Mouse (Mus musculus) adipocyte (in vitro differentiated cells): ENCODE measurements at regions not wholly inside any gene's neighbourhood (a gene's known extent, or its start where the extent isn't known, plus 50 kb on each side); places are given as distances from the start of the nearest gene placed in this dataset.

Source experiments
- DNase-seq: peaks from one replicate; pipeline ENCODE4 v3.0.0-alpha.2; 2016; ENCODE audit warnings: low spot score

GRCm38 (mm10) chr8:38723254-38723653, 1729.8 kb downstream of the AI429214 start:
- no peak for DNase-seq

DNA sequence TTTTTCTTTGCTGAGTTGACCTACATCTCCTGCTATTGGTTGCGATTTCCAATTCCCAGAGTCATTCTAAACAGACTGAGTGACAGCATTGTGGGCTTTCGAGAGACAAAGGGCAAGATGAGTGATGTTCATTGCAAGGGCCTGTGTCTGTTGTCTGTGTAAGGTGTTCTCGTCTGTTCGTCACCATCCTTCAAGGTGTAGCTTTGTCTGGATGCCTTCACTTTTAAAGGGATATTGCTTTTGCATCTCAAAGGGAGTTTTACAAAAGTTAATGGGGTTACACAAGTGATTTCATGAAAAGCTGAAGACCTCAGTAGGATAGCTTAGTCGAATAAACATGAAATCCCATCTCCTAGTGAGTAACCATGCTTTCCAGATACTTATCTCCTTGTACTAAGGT, 1731.9 kb downstream of the AI429214 start:
- no peak for DNase-seq

- DNase-seq = peak; percentile 2
These were observed 1753.7 kb downstream of the AI429214 start for GRCm38 (mm10) chr8:38747134-38747533.

- DNase-seq = no peak
These were observed 1773.3 kb downstream of the AI429214 start for GRCm38 (mm10) chr8:38766626-38767226.

- no peak for DNase-seq
These were observed 1819.1 kb downstream of the AI429214 start for GRCm38 (mm10) chr8:38812482-38812881.

- peak; percentile 10 for DNase-seq
These were observed 1824.8 kb downstream of the AI429214 start for GRCm38 (mm10) chr8:38818163-38818562.

DNA sequence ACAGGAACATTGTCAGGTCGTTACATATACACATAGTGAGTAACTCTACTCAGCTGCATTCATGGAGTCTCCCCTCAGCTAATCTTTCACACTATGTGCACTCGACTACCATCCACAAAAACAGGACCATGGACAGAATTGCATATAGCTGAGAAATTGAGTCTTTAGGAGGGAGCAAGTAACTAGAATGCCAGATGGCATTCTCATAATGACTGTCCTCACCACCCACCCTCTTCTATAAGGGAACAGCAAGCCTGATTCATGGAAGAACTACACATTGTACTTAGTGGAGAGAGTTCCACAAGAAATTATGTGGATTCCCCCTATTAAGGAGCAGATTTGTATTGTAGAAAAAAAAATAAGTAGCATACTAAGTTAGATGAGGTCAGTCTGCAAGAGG, 1813.4 kb upstream of the Adam24 start:
- DNase-seq = no peak

DNA sequence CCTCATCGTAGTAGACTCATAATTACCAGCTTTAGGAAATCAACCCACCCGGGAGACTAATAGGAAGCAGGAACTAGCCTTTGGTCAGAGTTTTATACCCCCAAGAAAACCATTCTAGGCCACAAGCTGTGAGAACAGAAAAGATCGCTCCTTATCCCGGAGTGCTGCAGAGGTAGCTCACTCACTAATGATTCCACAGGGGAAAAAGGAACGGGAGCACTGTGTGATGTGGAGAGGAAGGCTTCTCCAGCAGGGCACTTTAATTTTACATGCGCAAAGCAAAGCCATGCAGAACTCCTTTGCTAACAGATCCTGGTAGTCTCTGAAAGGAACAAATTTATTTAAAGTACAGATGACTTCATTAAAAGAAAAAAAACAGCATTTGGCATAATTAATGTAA, 1807.5 kb upstream of the Adam24 start:
- no peak for DNase-seq
